Mouse (Mus musculus): ENCODE measurements around the gene Speer4e.
"Not testable (repeated sequence)": the region's sequence is repeated elsewhere in the genome, so short reads cannot be mapped to it uniquely, and the experiment has no call there.

DNA sequence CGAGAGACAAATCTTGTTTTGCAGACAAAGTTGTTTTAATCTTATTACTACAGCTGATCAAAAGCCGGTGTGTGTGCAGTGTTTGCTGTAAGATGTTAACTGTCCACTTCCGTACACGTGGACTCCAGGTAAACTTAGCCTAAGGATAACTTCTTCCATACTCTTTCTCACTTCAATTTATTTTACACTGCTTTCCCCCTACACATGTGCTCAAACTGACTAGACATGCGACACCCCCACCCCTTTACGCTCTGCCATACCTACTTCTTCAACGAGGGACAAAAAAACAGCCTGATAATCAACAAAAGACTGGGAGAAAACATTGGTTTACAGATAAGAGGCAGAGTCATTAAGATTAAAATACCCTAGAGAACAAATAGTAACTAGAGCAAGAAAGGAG, 13.6 kb upstream of the Speer4e start:
- not testable (repeated sequence) for TF ChIP-seq POLR2A, CTCF (IDR thresholded peaks at IDR 0.05; ENCODE audit: insufficient read depth, low read depth, low read length)
